Mouse (Mus musculus): ENCODE measurements around the gene Brca1. TPM values are rescaled to one million over a fixed set of nuclear protein-coding genes. Genes with fewer than 3 reads are reported as not detected.
A peak's percentile ranks its signal among the peaks of the same experiment; 100 is the strongest.

Brca1 gene
- polyA plus RNA-seq, 1 experiment from 2014 or later, result 23.0 TPM

GRCm38 (mm10) chr11:101524446-101524845 lies 27.3 kb downstream of the Brca1 start:
- Histone ChIP-seq H3K4me3 (no peak overlapping the region), H3K27ac (replicated peaks) (no peak overlapping the region), H3K36me3 (peaks cover 86% of the 10 kb centered on the region), H3K27me3 (ENCODE audit: low read depth, poor library complexity, severe bottlenecking) (no peaks in the 10 kb centered on the region), H3K4me1 (no peaks in the 10 kb centered on the region), H3K9me3 (replicated peaks) (no peaks in the 10 kb centered on the region)
- no peak for DNase-seq (ENCODE audit: low spot score)
- 97% methylated on average over 8 of the region's 8 CpGs for WGBS

GRCm38 (mm10) chr11:101519364-101519763 lies 32.4 kb downstream of the Brca1 start:
- no peak for DNase-seq (ENCODE audit: low spot score)
- Histone ChIP-seq H3K27me3 (ENCODE audit: low read depth, poor library complexity, severe bottlenecking) (no peaks in the 10 kb centered on the region), H3K36me3 (peaks cover 71% of the 10 kb centered on the region)

GRCm38 (mm10) chr11:101518937-101519336 lies 32.8 kb downstream of the Brca1 start:
- peaks cover 71% of the 10 kb centered on the region for H3K36me3 ChIP-seq
- H3K4me1 ChIP-seq, result no peaks in the 10 kb centered on the region
- no peaks in the 10 kb centered on the region for H3K27me3 ChIP-seq (ENCODE audit: low read depth, poor library complexity, severe bottlenecking)
- no peak overlapping the region for H3K27ac ChIP-seq (replicated peaks)
- H3K4me3 ChIP-seq, result no peak overlapping the region
- no peak for DNase-seq (ENCODE audit: low spot score)
- H3K9me3 ChIP-seq (replicated peaks), result no peaks in the 10 kb centered on the region
- 88% methylated on average over 5 of the region's 5 CpGs for WGBS

More at GRCm38 (mm10) chr11:101519364-101519763, 32.4 kb downstream of the Brca1 start:
- H3K27ac ChIP-seq (replicated peaks), result no peak overlapping the region
- H3K9me3 ChIP-seq (replicated peaks), result no peaks in the 10 kb centered on the region
- H3K4me3 ChIP-seq, result no peak overlapping the region
- 87% methylated on average over 6 of the region's 6 CpGs for WGBS
- H3K4me1 ChIP-seq, result no peaks in the 10 kb centered on the region

GRCm38 (mm10) chr11:101507090-101507489 lies 44.7 kb downstream of the Brca1 start:
- H3K4me3 ChIP-seq, result no peak overlapping the region
- no peaks in the 10 kb centered on the region for H3K4me1 ChIP-seq
- no peak for DNase-seq (ENCODE audit: low spot score)
- peaks cover 98% of the 10 kb centered on the region for H3K36me3 ChIP-seq
- H3K27me3 ChIP-seq (ENCODE audit: low read depth, poor library complexity, severe bottlenecking), result no peaks in the 10 kb centered on the region
- H3K9me3 ChIP-seq (replicated peaks), result no peaks in the 10 kb centered on the region
- 95% methylated on average over 7 of the region's 7 CpGs for WGBS
- H3K27ac ChIP-seq (replicated peaks), result no peak overlapping the region

GRCm38 (mm10) chr11:101506269-101506780 lies 45.4 kb downstream of the Brca1 start:
- H3K4me1 ChIP-seq, result no peaks in the 10 kb centered on the region
- no peak for DNase-seq (ENCODE audit: low spot score)
- WGBS, result 89% methylated on average over 5 of the region's 5 CpGs
- H3K9me3 ChIP-seq (replicated peaks), result no peaks in the 10 kb centered on the region
- H3K4me3 ChIP-seq, result no peak overlapping the region
- H3K27ac ChIP-seq (replicated peaks), result no peak overlapping the region
- H3K36me3 ChIP-seq, result peaks cover 99% of the 10 kb centered on the region
- no peaks in the 10 kb centered on the region for H3K27me3 ChIP-seq (ENCODE audit: low read depth, poor library complexity, severe bottlenecking)

GRCm38 (mm10) chr11:101486126-101486525 lies 65.6 kb downstream of the Brca1 start:
- no peak for DNase-seq (ENCODE audit: low spot score)
- H3K36me3 ChIP-seq, result peaks cover 48% of the 10 kb centered on the region
- H3K4me3 ChIP-seq, result no peak overlapping the region
- H3K4me1 ChIP-seq, result peaks cover 25% of the 10 kb centered on the region
- H3K9me3 ChIP-seq (replicated peaks), result no peaks in the 10 kb centered on the region
- WGBS, result 87% methylated on average over 6 of the region's 6 CpGs
- peak overlapping the region; percentile 79; the same call in 1 of the 2 replicates for H3K27ac ChIP-seq (replicated peaks)
- no peaks in the 10 kb centered on the region for H3K27me3 ChIP-seq (ENCODE audit: low read depth, poor library complexity, severe bottlenecking)

- Histone ChIP-seq H3K27ac (replicated peaks) (peak overlapping the region; percentile 79), H3K4me3 (no peak overlapping the region), H3K36me3 (peaks cover 44% of the 10 kb centered on the region), H3K9me3 (replicated peaks) (no peaks in the 10 kb centered on the region), H3K27me3 (ENCODE audit: low read depth, poor library complexity, severe bottlenecking) (no peaks in the 10 kb centered on the region), H3K4me1 (peaks cover 31% of the 10 kb centered on the region)
- DNase-seq (ENCODE audit: low spot score), result no peak
- 48% methylated on average over 6 of the region's 6 CpGs for WGBS
These were observed 66.2 kb downstream of the Brca1 start for GRCm38 (mm10) chr11:101485509-101486028.

GRCm38 (mm10) chr11:101484814-101485213 lies 66.9 kb downstream of the Brca1 start:
- Histone ChIP-seq H3K27ac (replicated peaks) (peak overlapping the region; percentile 79; the same call in 1 of the 2 replicates), H3K9me3 (replicated peaks) (no peaks in the 10 kb centered on the region), H3K27me3 (ENCODE audit: low read depth, poor library complexity, severe bottlenecking) (no peaks in the 10 kb centered on the region), H3K4me3 (no peak overlapping the region), H3K36me3 (peaks cover 36% of the 10 kb centered on the region), H3K4me1 (peaks cover 38% of the 10 kb centered on the region)
- DNase-seq (ENCODE audit: low spot score), result no peak
- 83% methylated on average over 7 of the region's 7 CpGs for WGBS

- Histone ChIP-seq H3K27ac (replicated peaks) (peak overlapping the region; percentile 69), H3K27me3 (ENCODE audit: low read depth, poor library complexity, severe bottlenecking) (no peaks in the 10 kb centered on the region), H3K4me1 (peaks cover 44% of the 10 kb centered on the region), H3K9me3 (replicated peaks) (no peaks in the 10 kb centered on the region), H3K36me3 (peaks cover 30% of the 10 kb centered on the region), H3K4me3 (no peak overlapping the region)
- DNase-seq (ENCODE audit: low spot score), result no peak
- WGBS, result 77% methylated on average over 6 of the region's 6 CpGs
These were observed 67.5 kb downstream of the Brca1 start for GRCm38 (mm10) chr11:101484245-101484644.

GRCm38 (mm10) chr11:101483804-101484203 lies 68.0 kb downstream of the Brca1 start:
- H3K4me1 ChIP-seq, result peaks cover 48% of the 10 kb centered on the region
- H3K27ac ChIP-seq (replicated peaks), result peak overlapping the region; percentile 69
- WGBS, result 57% methylated on average over 3 of the region's 3 CpGs
- H3K36me3 ChIP-seq, result peaks cover 26% of the 10 kb centered on the region
- no peak for DNase-seq (ENCODE audit: low spot score)
- H3K27me3 ChIP-seq (ENCODE audit: low read depth, poor library complexity, severe bottlenecking), result no peaks in the 10 kb centered on the region
- no peak overlapping the region for H3K4me3 ChIP-seq
- H3K9me3 ChIP-seq (replicated peaks), result no peaks in the 10 kb centered on the region

- no peak for DNase-seq (ENCODE audit: low spot score)
- H3K27ac ChIP-seq (replicated peaks), result peak overlapping the region; percentile 89
- 74% methylated on average over 6 of the region's 6 CpGs for WGBS
- H3K9me3 ChIP-seq (replicated peaks), result no peaks in the 10 kb centered on the region
- H3K4me1 ChIP-seq, result peaks cover 61% of the 10 kb centered on the region
- no peaks in the 10 kb centered on the region for H3K36me3 ChIP-seq
- H3K27me3 ChIP-seq (ENCODE audit: low read depth, poor library complexity, severe bottlenecking), result no peaks in the 10 kb centered on the region
- H3K4me3 ChIP-seq, result no peak overlapping the region
These were observed 70.8 kb downstream of the Brca1 start for GRCm38 (mm10) chr11:101480912-101481311.

GRCm38 (mm10) chr11:101479171-101479635 lies 72.6 kb downstream of the Brca1 start:
- Histone ChIP-seq H3K4me1 (peaks cover 57% of the 10 kb centered on the region), H3K27me3 (ENCODE audit: low read depth, poor library complexity, severe bottlenecking) (no peaks in the 10 kb centered on the region)

GRCm38 (mm10) chr11:101477552-101478211 lies 74.1 kb downstream of the Brca1 start:
- no peaks in the 10 kb centered on the region for H3K36me3 ChIP-seq
- DNase-seq (ENCODE audit: low spot score), result peak; percentile 31
- WGBS, result 54% methylated on average over 10 of the region's 10 CpGs

More at GRCm38 (mm10) chr11:101479171-101479635, 72.6 kb downstream of the Brca1 start:
- H3K27ac ChIP-seq (replicated peaks), result peak overlapping the region; percentile 89
- 5% methylated on average over 18 of the region's 18 CpGs for WGBS
- DNase-seq (ENCODE audit: low spot score), result peak; percentile 75
- H3K36me3 ChIP-seq, result no peaks in the 10 kb centered on the region
- H3K9me3 ChIP-seq (replicated peaks), result no peaks in the 10 kb centered on the region
- H3K4me3 ChIP-seq, result peak overlapping the region; percentile 46

More at GRCm38 (mm10) chr11:101477552-101478211, 74.1 kb downstream of the Brca1 start:
- H3K4me3 ChIP-seq, result peak overlapping the region; percentile 16; the same call in 1 of the 2 replicates
- H3K27ac ChIP-seq (replicated peaks), result peak overlapping the region; percentile 89
- peaks cover 46% of the 10 kb centered on the region for H3K4me1 ChIP-seq
- H3K9me3 ChIP-seq (replicated peaks), result no peaks in the 10 kb centered on the region
- no peaks in the 10 kb centered on the region for H3K27me3 ChIP-seq (ENCODE audit: low read depth, poor library complexity, severe bottlenecking)

Data from midbrain, embryonic 10.5 days (tissue).